Mouse (Mus musculus): Measurements from ENCODE around the gene Ssbp2. TPM values are rescaled to one million over a fixed set of nuclear protein-coding genes. Genes with fewer than 3 reads are reported as not detected.

Ssbp2 gene
- polyA plus RNA-seq (2012; rRNA removed) = 115 and 119 TPM in 2 replicates

GRCm38 (mm10) chr13:91459896-91460620 is at the start of gene Ssbp2:
TSS of gene Ssbp2 (plus strand) at chr13:91460283.
- peak in 1 of 2 experiments; percentile 36 for DNase-seq (ENCODE audit: extremely low spot score in 1 of 2, low spot score in 1 of 2)

GRCm38 (mm10) chr13:91413752-91414503 is 46.2 kb upstream of the Ssbp2 start:
- DNase-seq (ENCODE audit: extremely low spot score in 1 of 2, low spot score in 1 of 2) = peak in 1 of 2 experiments; percentile 32

DNA sequence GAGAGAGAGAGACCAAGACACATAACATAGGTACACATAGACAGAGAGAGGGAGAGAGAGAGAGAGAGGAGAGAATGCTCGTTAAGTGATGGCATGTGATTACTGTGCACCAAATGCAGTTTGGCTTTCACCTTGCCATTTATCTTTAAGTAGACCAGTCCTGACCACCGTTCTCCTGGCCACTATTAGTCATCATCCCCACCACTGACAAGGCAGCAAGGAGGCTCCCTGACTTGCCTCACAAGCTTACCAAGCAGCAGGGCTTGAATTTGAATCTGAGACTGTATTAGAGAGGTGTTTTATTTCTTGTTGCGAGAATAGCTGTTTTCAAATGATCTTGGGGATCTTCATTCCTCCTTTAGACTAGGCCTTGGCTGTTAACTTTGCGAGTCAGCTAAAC is 44.2 kb upstream of the Ssbp2 start:
- no peak for DNase-seq (ENCODE audit: extremely low spot score in 1 of 2, low spot score in 1 of 2)

GRCm38 (mm10) chr13:91416698-91417097 is 43.4 kb upstream of the Ssbp2 start:
- no peak for DNase-seq (ENCODE audit: extremely low spot score in 1 of 2, low spot score in 1 of 2)

- peak in 1 of 2 experiments; percentile 59 for DNase-seq (ENCODE audit: extremely low spot score in 1 of 2, low spot score in 1 of 2)
Measured at GRCm38 (mm10) chr13:91421387-91421949, 38.6 kb upstream of the Ssbp2 start.

DNA sequence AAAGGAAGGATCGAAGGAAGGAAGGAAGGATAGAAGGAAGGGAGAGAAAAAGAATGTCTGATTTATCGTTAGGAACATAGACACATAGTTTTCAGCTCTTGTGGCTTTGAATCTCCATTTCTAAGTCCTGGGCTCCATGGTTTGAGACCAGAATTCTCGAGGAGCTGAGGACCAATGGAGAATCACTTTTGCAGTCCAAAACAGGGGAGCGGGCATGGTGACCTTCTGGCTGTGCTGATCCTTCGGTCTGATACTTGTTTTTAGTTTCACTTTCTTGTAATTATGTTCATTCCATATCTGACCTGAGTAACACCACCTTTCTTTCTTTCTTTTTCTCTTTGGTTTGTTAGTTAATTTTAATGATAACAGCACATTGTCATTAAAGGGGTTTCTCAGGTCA is 29.2 kb upstream of the Ssbp2 start:
- DNase-seq (ENCODE audit: extremely low spot score in 1 of 2, low spot score in 1 of 2) = no peak

GRCm38 (mm10) chr13:91431392-91432355 is 28.4 kb upstream of the Ssbp2 start:
- peak in 1 of 2 experiments; percentile 57 for DNase-seq (ENCODE audit: extremely low spot score in 1 of 2, low spot score in 1 of 2)

GRCm38 (mm10) chr13:91433021-91433420 is 27.1 kb upstream of the Ssbp2 start:
- peak; percentile 40 to 61 for DNase-seq (ENCODE audit: extremely low spot score in 1 of 2, low spot score in 1 of 2)

- DNase-seq (ENCODE audit: extremely low spot score in 1 of 2, low spot score in 1 of 2) = no peak
Measured at GRCm38 (mm10) chr13:91437931-91438330, 22.2 kb upstream of the Ssbp2 start.

GRCm38 (mm10) chr13:91441476-91441875 is 18.6 kb upstream of the Ssbp2 start:
- DNase-seq (ENCODE audit: extremely low spot score in 1 of 2, low spot score in 1 of 2) = no peak

DNA sequence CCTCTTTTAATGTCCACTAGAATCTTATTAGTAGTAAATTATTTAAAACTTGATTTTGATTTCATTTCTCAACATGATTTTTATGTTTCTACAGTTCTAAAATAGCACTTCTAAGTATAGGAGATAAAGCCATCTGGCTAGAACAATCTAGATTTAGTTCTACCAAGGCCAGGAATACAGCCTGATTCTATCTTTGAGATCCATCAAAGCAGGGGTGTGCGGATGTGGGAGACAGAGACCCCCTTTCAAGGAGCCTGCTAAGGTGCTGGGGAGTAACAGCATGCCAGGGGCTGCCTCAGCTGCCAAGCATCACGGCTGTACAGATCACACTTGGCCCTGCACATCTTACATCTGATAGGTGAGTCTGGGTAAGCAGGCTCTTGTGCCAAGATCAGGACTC is 13.4 kb upstream of the Ssbp2 start:
- no peak for DNase-seq (ENCODE audit: extremely low spot score in 1 of 2, low spot score in 1 of 2)

- no peak for DNase-seq (ENCODE audit: extremely low spot score in 1 of 2, low spot score in 1 of 2)
Measured at GRCm38 (mm10) chr13:91448936-91449335, 11.1 kb upstream of the Ssbp2 start.

DNA sequence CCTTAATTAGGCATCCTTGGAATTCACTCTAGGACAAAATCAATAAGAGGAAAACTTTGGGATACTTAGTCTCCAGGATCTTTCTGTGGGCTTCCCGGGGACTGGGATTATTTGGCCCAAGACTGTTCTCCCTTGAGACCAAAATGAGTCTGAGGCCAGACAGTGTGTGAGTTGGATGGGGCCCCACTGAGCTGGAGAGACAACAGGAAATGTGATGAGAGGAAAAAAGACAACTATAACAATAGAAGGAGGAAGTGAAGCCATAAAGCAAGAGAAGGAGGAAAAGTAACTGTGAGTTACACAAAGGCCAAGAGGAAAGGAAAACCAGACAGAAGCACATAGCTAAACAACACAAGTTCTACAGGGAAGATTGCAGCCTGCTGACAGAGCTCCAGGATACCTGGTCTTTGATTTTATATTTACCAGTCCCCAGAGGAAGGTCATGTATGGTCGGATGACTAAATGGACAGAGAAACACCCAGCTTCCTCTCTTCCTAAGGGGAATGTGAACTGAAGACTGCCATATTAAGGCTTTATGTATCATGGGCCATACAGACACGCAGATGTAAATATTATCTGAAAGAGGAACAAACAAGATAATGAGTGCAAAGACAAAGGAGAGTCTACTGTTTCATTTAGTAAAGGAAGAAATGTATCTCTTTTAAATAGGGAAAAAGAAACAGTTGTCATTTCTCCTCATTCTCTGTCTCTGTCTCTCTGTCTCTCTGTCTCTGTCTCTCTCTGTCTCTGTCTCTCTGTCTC is 8.5 kb upstream of the Ssbp2 start:
- DNase-seq (ENCODE audit: extremely low spot score in 1 of 2, low spot score in 1 of 2) = no peak

- DNase-seq (ENCODE audit: extremely low spot score in 1 of 2, low spot score in 1 of 2) = no peak
Measured at GRCm38 (mm10) chr13:91452269-91452668, 7.8 kb upstream of the Ssbp2 start.

- DNase-seq (ENCODE audit: extremely low spot score in 1 of 2, low spot score in 1 of 2) = no peak
Measured at GRCm38 (mm10) chr13:91453236-91453635, 6.8 kb upstream of the Ssbp2 start.

DNA sequence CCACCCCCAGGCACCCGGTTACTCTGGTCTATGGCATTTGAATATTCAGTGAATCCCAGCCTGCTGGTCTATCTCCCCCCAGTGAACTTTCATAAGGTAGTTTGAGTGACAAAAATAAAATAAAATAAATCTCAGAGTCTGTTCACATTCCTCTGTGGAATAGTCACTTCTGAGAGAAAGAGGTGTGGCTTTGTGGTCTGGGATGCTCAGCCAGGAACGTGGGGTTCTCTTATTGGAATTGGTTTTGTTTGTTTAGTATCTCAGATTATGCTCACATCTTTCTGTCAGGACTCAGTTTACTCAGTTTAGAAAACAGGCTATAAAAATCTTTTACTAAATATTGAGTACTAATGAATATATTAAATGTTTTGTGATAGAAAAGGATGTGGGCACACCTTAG is 4.0 kb upstream of the Ssbp2 start:
- no peak for DNase-seq (ENCODE audit: extremely low spot score in 1 of 2, low spot score in 1 of 2)

DNA sequence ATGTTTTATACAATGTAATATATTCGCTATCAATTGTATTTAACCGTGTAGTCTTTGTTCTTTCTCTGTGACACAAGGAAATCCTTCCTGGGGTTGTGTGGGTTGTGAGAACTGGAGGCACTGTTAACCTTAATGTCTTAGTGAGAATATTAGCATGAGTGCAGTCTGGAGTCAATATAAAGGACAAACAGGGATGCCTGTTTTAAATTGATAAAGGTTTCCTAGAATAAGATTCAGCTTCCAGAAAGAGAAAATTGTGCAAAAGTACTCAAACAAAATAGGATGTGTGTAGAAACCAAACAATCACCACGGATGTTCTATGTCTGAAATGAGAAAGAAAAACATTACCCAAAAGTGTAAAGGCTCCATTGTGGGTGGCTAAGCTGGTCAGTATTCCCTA is 3.3 kb upstream of the Ssbp2 start:
- no peak for DNase-seq (ENCODE audit: extremely low spot score in 1 of 2, low spot score in 1 of 2)

DNA sequence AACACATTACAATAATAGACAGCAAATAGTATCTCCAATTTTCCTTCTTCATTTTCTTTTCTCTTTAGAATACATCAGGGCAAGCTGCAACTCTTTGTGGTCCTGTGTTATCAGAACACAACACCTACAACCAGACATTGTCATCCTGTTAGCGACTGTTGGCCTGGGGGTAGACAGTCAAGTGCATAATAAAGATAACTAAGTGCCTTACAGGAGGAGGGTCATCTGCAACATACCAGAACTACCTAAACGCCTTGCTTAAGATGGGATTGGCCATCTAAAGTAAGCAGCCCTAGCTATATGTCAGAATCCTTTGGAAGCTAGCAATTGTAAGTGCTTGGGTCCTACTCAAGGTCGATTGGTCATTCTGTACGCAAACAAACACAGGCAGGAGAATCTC is 2.1 kb upstream of the Ssbp2 start:
- no peak for DNase-seq (ENCODE audit: extremely low spot score in 1 of 2, low spot score in 1 of 2)

DNA sequence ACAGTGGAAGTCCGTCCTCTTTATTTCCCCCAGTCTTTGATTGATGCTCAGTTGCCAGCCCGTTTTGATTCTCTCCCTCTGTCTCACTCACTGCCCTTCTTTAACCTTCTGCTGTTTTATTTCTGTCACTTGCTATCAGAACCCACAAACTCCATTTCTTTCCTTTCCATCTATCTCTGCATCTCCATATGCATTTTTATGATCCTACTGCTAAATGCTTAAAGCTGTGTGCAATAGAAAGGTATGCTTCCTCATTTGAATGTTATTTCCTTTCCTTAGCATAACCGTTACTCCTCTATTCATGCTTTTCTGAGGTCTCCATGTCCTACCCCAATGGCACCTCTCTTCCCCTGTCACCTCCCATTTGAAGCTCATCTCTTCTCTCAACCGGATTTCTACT is 594 bp upstream of the Ssbp2 start:
- no peak for DNase-seq (ENCODE audit: extremely low spot score in 1 of 2, low spot score in 1 of 2)
